Mouse (Mus musculus): ENCODE measurements around the gene Osbp. TPM values are rescaled to one million over a fixed set of nuclear protein-coding genes. Genes with fewer than 3 reads are reported as not detected.

Osbp gene
- polyA plus RNA-seq, 1 experiment from 2014 or later = 6.7 TPM

DNA sequence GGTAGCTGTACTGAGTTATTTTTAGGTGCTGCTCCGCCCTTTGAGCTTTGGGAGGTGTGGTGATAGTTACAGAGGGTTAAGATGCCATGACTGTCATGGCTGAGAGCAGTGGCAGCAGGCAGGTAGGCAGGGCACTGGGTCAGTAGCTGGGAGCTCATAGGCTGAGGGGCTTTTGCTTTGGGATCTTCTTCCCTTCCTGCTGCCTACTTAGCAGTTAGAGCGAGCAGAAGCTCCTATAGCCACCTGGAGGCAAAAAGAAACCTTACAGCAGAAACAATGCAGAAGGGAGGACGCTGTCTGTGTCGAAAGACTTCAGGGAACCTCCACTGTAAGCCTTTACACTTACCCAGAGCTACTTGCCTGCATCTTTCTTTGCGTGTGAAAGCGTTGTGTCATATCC, 11.5 kb upstream of the Osbp start:
- no peaks in the 10 kb centered on the region for H3K4me1 ChIP-seq (ENCODE audit: control insufficient read depth, insufficient read depth, low read length)
- H3K9ac ChIP-seq (ENCODE audit: low read length) = no peak overlapping the region
- H3K4me2 ChIP-seq (ENCODE audit: low read depth) = no peak overlapping the region
- H3K4me3 ChIP-seq (ENCODE audit: low read depth, low read length) = no peak overlapping the region
- no peaks in the 10 kb centered on the region for H3K9me3 ChIP-seq (ENCODE audit: control insufficient read depth, low read length)
- 57% methylated on average over 6 of the region's 6 CpGs for WGBS
- H3K27me3 ChIP-seq (ENCODE audit: control insufficient read depth, insufficient read depth, low read length) = no peaks in the 10 kb centered on the region
- no peak overlapping the region for H3K27ac ChIP-seq (ENCODE audit: low read depth, low read length)
- ATAC-seq (ENCODE audit: insufficient read depth, low FRiP score, low TSS enrichment) (no peak), DNase-seq (ENCODE audit: low spot score) (no peak)
- no peaks in the 10 kb centered on the region for H3K36me3 ChIP-seq (ENCODE audit: control insufficient read depth, insufficient read depth, low read length)

DNA sequence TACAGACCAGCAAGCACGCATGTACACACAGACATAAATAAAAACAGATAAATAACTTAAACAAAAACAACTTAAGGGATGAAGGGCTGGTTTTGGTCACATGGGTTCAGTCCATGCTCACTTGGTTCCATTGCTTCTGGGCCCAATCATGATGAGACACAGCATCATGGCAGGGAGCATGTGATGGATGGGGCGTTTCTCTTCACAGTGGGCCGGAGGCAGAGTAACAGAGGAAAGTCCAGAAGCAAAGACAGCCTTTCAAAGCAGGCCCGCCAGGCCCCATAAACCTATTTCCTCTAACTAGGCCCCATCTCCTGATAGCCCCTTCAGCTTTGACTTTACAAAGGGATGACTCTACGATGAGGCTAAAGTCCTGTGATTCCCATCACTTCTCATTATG, 9.1 kb upstream of the Osbp start:
- WGBS = 64% methylated on average over 5 of the region's 5 CpGs
- H3K27ac ChIP-seq (ENCODE audit: low read depth, low read length) = no peak overlapping the region
- no peak overlapping the region for H3K4me2 ChIP-seq (ENCODE audit: low read depth)
- no peaks in the 10 kb centered on the region for H3K9me3 ChIP-seq (ENCODE audit: control insufficient read depth, low read length)
- H3K4me3 ChIP-seq (ENCODE audit: low read depth, low read length) = no peak overlapping the region
- no peaks in the 10 kb centered on the region for H3K27me3 ChIP-seq (ENCODE audit: control insufficient read depth, insufficient read depth, low read length)
- H3K4me1 ChIP-seq (ENCODE audit: control insufficient read depth, insufficient read depth, low read length) = no peaks in the 10 kb centered on the region
- ATAC-seq (ENCODE audit: insufficient read depth, low FRiP score, low TSS enrichment) (no peak), DNase-seq (ENCODE audit: low spot score) (no peak)
- H3K36me3 ChIP-seq (ENCODE audit: control insufficient read depth, insufficient read depth, low read length) = no peaks in the 10 kb centered on the region
- H3K9ac ChIP-seq (ENCODE audit: low read length) = no peak overlapping the region

DNA sequence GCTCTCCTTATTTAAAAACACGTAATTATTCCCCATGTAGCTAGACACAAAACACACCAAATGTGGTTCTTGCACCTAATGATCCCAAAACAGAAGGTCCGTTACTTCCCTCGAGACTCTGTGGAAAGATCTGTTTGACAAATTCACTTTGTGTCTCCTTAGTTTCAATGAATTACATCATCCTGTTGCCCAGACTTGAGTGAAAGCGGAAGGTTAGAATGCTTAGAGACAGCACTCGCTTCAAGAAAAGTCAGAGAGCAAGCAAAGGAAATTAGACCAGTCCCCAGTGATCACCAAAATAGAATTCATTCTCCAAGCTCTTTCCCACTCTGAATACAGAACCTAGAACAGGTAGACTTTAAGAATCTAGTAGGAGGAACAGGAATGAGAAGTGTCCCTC, 8.3 kb upstream of the Osbp start:
- Histone ChIP-seq H3K27me3 (ENCODE audit: control insufficient read depth, insufficient read depth, low read length) (no peaks in the 10 kb centered on the region), H3K27ac (ENCODE audit: low read depth, low read length) (no peak overlapping the region), H3K4me2 (ENCODE audit: low read depth) (no peak overlapping the region), H3K4me3 (ENCODE audit: low read depth, low read length) (no peak overlapping the region), H3K4me1 (ENCODE audit: control insufficient read depth, insufficient read depth, low read length) (no peaks in the 10 kb centered on the region), H3K9ac (ENCODE audit: low read length) (no peak overlapping the region), H3K9me3 (ENCODE audit: control insufficient read depth, low read length) (no peaks in the 10 kb centered on the region), H3K36me3 (ENCODE audit: control insufficient read depth, insufficient read depth, low read length) (no peaks in the 10 kb centered on the region)
- DNase-seq (ENCODE audit: low spot score) (no peak), ATAC-seq (ENCODE audit: insufficient read depth, low FRiP score, low TSS enrichment) (no peak)
- 93% methylated on average over 5 of the region's 5 CpGs for WGBS

GRCm38 (mm10) chr19:11957846-11958245, 7.9 kb upstream of the Osbp start:
- no peak overlapping the region for H3K4me3 ChIP-seq (ENCODE audit: low read depth, low read length)
- WGBS = 85% methylated on average over 8 of the region's 8 CpGs
- DNase-seq (ENCODE audit: low spot score) = no peak
- no peaks in the 10 kb centered on the region for H3K4me1 ChIP-seq (ENCODE audit: control insufficient read depth, insufficient read depth, low read length)
- H3K36me3 ChIP-seq (ENCODE audit: control insufficient read depth, insufficient read depth, low read length) = no peaks in the 10 kb centered on the region
- H3K9ac ChIP-seq (ENCODE audit: low read length) = no peak overlapping the region
- no peak overlapping the region for H3K4me2 ChIP-seq (ENCODE audit: low read depth)
- no peaks in the 10 kb centered on the region for H3K9me3 ChIP-seq (ENCODE audit: control insufficient read depth, low read length)
- no peak for ATAC-seq (ENCODE audit: insufficient read depth, low FRiP score, low TSS enrichment)
- H3K27ac ChIP-seq (ENCODE audit: low read depth, low read length) = no peak overlapping the region
- H3K27me3 ChIP-seq (ENCODE audit: control insufficient read depth, insufficient read depth, low read length) = no peaks in the 10 kb centered on the region

- H3K27ac ChIP-seq (ENCODE audit: low read depth, low read length) = no peak overlapping the region
- DNase-seq (ENCODE audit: low spot score) (no peak), ATAC-seq (ENCODE audit: insufficient read depth, low FRiP score, low TSS enrichment) (no peak)
- H3K27me3 ChIP-seq (ENCODE audit: control insufficient read depth, insufficient read depth, low read length) = no peaks in the 10 kb centered on the region
- no peaks in the 10 kb centered on the region for H3K36me3 ChIP-seq (ENCODE audit: control insufficient read depth, insufficient read depth, low read length)
- H3K9me3 ChIP-seq (ENCODE audit: control insufficient read depth, low read length) = no peaks in the 10 kb centered on the region
- H3K9ac ChIP-seq (ENCODE audit: low read length) = no peak overlapping the region
- H3K4me3 ChIP-seq (ENCODE audit: low read depth, low read length) = no peak overlapping the region
- WGBS = 100% methylated on average over 1 of the region's 1 CpGs
- no peak overlapping the region for H3K4me2 ChIP-seq (ENCODE audit: low read depth)
- peaks cover 7% of the 10 kb centered on the region for H3K4me1 ChIP-seq (ENCODE audit: control insufficient read depth, insufficient read depth, low read length)
These were observed 1.5 kb upstream of the Osbp start for GRCm38 (mm10) chr19:11964266-11964665.

DNA sequence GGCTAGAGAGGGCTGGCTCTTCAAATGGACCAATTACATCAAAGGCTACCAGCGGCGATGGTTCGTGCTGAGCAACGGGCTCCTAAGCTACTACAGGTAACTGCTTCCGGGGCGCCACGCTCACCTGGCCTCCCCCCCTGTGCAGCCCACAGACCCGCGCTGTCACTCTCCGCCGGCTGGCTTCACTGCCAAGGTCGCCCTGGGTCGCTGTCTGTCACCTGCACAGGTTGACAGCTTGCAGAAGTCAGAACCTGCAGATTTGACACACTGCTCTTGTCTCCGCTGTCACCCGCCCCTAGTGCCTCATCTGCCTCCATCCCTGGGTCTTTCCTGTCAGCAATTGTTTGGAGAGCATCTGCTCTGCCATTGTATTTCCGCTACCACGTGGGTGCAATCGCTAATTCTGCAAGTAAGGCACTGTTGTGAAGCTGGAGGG, 478 bp downstream of the Osbp start:
- no peaks in the 10 kb centered on the region for H3K27me3 ChIP-seq (ENCODE audit: control insufficient read depth, insufficient read depth, low read length)

DNA sequence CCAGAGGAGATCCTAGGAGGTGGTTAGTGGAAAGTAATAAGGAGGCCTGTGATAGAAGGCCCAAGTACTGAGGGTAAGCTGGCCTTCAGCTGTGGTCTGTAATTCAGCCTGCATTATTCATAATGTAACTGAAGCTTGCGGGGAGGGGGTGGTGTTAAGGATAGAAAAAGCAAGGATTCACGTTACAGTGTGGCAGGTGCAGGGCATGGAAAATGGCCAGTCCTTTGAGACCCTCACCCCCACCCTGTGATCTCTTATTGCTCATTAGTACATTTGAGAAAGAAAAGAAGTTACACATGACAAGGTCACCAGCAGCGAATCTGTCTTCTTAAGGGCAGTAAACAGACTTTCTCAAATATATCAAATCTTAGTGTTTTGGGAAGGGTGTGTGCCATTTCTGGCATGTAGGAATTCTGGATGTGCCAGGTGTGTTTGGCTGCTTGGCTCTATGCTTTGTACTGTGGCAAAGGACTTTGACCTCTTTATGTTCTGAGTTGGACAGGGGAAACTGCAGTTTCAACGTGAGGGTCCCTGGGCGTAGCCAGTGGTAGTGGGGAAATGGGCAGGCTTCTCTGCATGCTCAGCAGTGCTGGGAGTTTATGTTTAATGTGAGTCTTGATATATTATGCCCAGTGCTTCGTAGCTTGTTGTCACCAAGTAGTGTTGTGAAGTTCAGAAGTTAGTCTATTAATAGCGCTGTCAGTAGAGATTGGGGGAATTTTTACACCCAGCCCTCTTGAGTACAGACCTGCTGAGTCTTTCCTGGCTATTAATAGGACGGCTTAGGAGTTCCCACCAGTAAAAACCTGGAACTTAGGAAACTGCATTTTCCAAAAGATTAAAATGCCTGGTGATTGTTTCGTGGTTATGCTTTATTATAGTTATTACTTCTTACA, 3.7 kb downstream of the Osbp start:
- Histone ChIP-seq H3K27me3 (ENCODE audit: control insufficient read depth, insufficient read depth, low read length) (no peaks in the 10 kb centered on the region), H3K9ac (ENCODE audit: low read length) (no peak overlapping the region), H3K4me2 (ENCODE audit: low read depth) (no peak overlapping the region), H3K4me1 (ENCODE audit: control insufficient read depth, insufficient read depth, low read length) (peaks cover 7% of the 10 kb centered on the region), H3K36me3 (ENCODE audit: control insufficient read depth, insufficient read depth, low read length) (peaks cover 11% of the 10 kb centered on the region), H3K4me3 (ENCODE audit: low read depth, low read length) (no peak overlapping the region), H3K27ac (ENCODE audit: low read depth, low read length) (no peak overlapping the region), H3K9me3 (ENCODE audit: control insufficient read depth, low read length) (no peaks in the 10 kb centered on the region)
- WGBS = 84% methylated on average over 9 of the region's 9 CpGs
- ATAC-seq (ENCODE audit: insufficient read depth, low FRiP score, low TSS enrichment) (no peak), DNase-seq (ENCODE audit: low spot score) (no peak)

More for the DNA sequence above, 478 bp downstream of the Osbp start:
- peak overlapping the region; percentile 76 for H3K4me2 ChIP-seq (ENCODE audit: low read depth)
- H3K36me3 ChIP-seq (ENCODE audit: control insufficient read depth, insufficient read depth, low read length) = no peaks in the 10 kb centered on the region
- H3K4me1 ChIP-seq (ENCODE audit: control insufficient read depth, insufficient read depth, low read length) = peaks cover 7% of the 10 kb centered on the region
- H3K27ac ChIP-seq (ENCODE audit: low read depth, low read length) = peak overlapping the region; percentile 75; the same call in 1 of the 2 replicates
- ATAC-seq (ENCODE audit: insufficient read depth, low FRiP score, low TSS enrichment) = no peak
- H3K9ac ChIP-seq (ENCODE audit: low read length) = peak overlapping the region; percentile 73
- DNase-seq (ENCODE audit: low spot score) = peak; percentile 33
- H3K9me3 ChIP-seq (ENCODE audit: control insufficient read depth, low read length) = no peaks in the 10 kb centered on the region
- peak overlapping the region; percentile 92 for H3K4me3 ChIP-seq (ENCODE audit: low read depth, low read length)
- under 1% methylated on average over 17 of the region's 18 CpGs for WGBS

GRCm38 (mm10) chr19:11973511-11974222, 7.9 kb downstream of the Osbp start:
- no peak overlapping the region for H3K4me3 ChIP-seq (ENCODE audit: low read depth, low read length)
- H3K9me3 ChIP-seq (ENCODE audit: control insufficient read depth, low read length) = no peaks in the 10 kb centered on the region
- DNase-seq (ENCODE audit: low spot score) (no peak), ATAC-seq (ENCODE audit: insufficient read depth, low FRiP score, low TSS enrichment) (no peak)
- no peak overlapping the region for H3K4me2 ChIP-seq (ENCODE audit: low read depth)
- no peaks in the 10 kb centered on the region for H3K27me3 ChIP-seq (ENCODE audit: control insufficient read depth, insufficient read depth, low read length)
- peaks cover 22% of the 10 kb centered on the region for H3K36me3 ChIP-seq (ENCODE audit: control insufficient read depth, insufficient read depth, low read length)
- H3K4me1 ChIP-seq (ENCODE audit: control insufficient read depth, insufficient read depth, low read length) = no peaks in the 10 kb centered on the region
- 95% methylated on average over 13 of the region's 13 CpGs for WGBS
- no peak overlapping the region for H3K9ac ChIP-seq (ENCODE audit: low read length)
- no peak overlapping the region for H3K27ac ChIP-seq (ENCODE audit: low read depth, low read length)

DNA sequence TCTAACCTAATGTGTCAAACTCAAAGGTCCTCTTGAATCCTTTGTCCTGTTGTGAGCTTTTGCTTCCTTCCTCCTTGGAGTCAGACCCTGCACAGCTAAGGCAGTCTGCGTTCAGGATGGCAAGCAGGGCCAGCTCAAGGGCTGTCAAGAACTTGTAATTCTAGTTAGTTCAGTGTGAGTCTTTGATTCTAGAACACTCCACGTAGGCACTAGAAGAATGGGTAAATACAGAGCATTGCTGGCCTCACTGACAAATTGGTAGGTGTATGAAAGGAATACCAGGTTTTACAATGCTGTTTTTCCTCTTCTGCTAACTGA, 8.4 kb downstream of the Osbp start:
- Histone ChIP-seq H3K27ac (ENCODE audit: low read depth, low read length) (no peak overlapping the region), H3K9ac (ENCODE audit: low read length) (no peak overlapping the region), H3K9me3 (ENCODE audit: control insufficient read depth, low read length) (no peaks in the 10 kb centered on the region), H3K4me3 (ENCODE audit: low read depth, low read length) (no peak overlapping the region), H3K4me1 (ENCODE audit: control insufficient read depth, insufficient read depth, low read length) (no peaks in the 10 kb centered on the region), H3K36me3 (ENCODE audit: control insufficient read depth, insufficient read depth, low read length) (peaks cover 26% of the 10 kb centered on the region), H3K4me2 (ENCODE audit: low read depth) (no peak overlapping the region), H3K27me3 (ENCODE audit: control insufficient read depth, insufficient read depth, low read length) (no peaks in the 10 kb centered on the region)
- DNase-seq (ENCODE audit: low spot score) (no peak), ATAC-seq (ENCODE audit: insufficient read depth, low FRiP score, low TSS enrichment) (no peak)
- whole genome bisulfite sequencing = 85% methylated on average over 2 of the region's 2 CpGs
